Mouse (Mus musculus): ENCODE measurements around the gene Gm1604a.
"Not testable (repeated sequence)": the region's sequence is repeated elsewhere in the genome, so short reads cannot be mapped to it uniquely, and the experiment has no call there.

The Gm1604a gene

GRCm38 (mm10) chr17:7025257-7025656 lies at the start of gene Gm1604a:
Gm1604a (plus strand) TSS chr17:7025568.
- not testable (repeated sequence) for DNase-seq (ENCODE audit: low spot score)

DNA sequence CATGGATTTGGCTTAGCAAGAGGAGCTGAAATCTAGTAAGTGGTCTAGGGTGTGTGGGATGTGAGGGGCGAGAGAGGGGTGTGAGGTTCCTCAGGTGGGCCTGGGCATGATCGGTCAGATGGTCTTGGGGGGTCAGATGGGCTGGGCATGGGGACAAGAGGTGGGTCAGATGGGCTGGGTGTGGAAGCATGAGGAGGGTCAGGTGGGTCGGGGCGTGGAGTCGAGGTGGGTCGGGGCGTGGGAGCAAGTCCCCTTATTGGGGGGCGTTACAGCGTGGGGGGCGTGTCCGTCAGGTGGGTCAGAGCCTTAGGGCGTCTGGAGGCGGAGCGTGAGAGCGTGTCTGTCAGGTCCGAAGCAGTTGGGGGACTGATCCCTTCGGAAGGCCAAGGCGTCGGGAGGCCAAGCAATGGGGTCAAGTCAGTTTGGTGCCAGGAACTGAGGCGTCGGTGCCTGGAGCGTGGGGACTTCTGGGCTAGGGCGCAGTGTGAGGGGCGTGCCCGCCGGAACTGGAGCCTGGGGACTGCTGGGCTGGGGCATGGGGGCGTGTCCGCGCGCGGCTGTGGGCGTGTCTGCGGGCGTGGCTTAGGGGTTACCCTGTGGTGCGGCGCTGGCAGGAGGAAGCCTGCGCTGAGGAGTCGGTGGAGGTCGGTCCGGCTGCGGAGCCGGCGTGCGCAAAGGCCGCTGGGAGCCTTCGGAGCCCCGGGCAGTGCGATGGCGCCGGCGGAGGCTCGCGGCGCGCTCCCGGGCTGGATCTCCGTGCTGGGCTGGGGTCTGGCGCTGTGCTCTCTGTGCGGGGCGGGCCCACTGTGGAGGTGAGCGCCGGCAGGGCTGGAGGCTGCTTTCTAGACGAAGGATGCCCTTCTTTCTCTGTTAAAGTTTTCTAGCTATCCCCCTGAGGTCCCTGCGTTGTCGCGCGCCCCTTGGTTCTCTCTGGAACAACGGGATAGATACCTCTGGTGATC lies 46.8 kb upstream of the Gm1604a start, which contains the start of gene Gm49721:
Gene Gm49721, plus strand, starts transcription at position 618 of the 962 bp plus-strand sequence.
- DNase-seq (ENCODE audit: low spot score) = not testable (repeated sequence)

DNA sequence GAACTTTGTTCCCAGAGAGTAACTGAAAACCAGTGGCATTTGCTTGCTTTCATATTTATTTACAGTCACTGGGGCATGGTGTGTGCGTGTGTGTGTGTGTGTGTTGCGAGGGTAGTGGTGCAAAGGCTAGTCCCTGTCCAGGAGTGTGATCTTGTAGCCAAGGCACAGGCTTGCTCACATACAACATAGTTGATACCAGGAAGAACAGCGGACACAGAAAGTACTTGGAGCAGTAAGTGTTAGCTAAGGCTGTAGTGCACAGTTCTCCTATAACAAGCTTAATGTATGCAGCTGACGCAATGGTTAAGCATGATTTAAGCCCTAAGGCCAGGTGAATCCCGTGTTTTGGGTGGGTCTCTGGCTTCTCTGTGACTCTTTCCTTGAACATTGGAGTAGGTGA lies 46.0 kb upstream of the Gm1604a start:
- not testable (repeated sequence) for DNase-seq (ENCODE audit: low spot score)

GRCm38 (mm10) chr17:6980144-6980543 lies 45.2 kb upstream of the Gm1604a start:
- DNase-seq (ENCODE audit: low spot score) = not testable (repeated sequence)

DNA sequence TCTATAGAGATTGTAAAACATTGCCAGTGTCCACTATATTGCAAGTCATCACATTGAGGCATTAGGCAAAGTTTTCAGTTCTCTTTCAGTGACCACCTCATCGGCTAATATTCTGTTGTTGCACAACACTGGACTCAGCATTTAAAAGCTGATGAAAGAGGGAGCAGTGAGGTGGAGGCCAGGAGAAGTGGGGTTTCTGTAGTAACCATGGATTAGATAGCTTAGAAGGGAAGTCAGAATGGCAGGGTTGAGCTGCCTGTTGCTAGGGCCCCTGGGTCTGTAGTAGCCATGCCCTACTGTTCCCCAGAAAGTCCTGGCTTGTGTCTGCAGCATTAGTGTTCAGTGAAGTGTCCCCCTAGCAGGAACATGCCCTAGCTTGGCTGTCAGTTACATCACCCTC lies 39.2 kb upstream of the Gm1604a start:
- not testable (repeated sequence) for DNase-seq (ENCODE audit: low spot score)

GRCm38 (mm10) chr17:6995504-6995903 lies 29.9 kb upstream of the Gm1604a start:
- not testable (repeated sequence) for DNase-seq (ENCODE audit: low spot score)

- DNase-seq (ENCODE audit: low spot score) = not testable (repeated sequence)
These were observed 28.5 kb upstream of the Gm1604a start for GRCm38 (mm10) chr17:6996826-6997225.

DNA sequence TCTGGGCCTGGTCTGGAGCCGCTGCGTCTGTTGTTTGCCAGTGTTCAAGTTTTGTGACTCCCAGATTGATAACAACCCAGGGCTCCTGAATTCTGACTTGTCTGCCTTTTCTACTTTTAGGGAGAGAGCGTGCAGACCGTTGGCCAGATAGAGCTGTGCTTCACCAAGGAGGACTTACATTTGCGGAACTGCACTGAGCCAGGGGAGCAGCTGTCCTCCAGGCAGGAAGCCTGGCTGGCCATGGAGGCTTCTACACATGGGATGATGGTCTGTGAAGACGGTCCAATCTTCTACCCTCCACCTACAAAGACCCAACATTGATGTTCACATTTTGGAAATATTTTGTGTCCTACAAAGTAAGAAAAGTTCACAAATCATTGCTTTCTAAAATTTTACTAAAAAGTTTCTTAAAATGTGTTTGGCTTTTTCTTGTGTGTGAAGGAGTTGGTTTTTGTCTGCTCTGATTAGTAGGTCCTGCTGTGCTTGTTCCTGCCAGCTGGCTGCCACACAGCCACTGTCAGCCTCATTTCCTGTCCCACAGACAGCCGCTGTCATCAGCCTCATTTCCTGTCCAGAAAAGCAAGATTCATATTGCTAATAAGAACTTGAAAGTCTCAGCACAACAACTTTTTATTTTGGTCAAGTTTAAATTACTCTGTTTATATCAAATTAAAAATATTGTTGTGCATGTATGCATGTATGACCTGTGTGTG lies 27.4 kb upstream of the Gm1604a start:
- DNase-seq (ENCODE audit: low spot score) = not testable (repeated sequence)

DNA sequence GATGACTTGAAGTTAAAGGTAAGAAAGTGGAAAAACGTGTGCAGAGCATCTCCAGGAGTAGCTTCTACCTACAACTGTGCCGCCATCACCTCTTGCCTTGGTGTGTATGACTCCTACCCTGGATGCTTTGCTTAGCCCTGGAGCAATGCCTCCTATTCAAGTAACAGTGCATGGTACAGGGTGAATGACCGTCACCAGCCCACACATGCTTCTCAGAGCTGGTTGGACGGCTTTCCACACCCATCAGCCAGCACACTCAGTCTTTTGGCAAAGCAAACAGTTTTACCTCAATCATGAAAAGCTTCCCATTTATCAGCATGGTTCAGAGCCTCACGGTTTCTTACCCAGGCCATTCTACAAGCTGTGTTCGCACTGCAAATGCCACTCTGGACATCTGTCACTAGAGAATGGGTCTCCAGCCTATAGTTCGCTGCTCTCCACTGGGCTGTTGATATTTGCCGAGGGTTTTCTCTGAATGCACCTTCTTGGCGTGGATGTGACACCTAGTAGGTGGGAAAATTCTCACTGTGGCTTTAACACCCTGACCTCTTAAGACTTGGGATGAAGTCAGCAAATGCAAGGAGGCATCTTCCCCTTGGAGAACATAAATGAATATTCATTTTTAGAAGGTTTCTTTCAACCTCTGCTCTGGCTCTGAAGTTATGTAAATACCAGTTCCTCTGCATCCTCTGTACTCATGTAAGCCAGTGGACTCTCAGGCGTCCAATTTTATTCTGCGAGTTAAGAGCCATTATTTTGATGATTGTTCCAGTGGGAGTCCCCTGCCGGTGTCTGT lies 23.4 kb upstream of the Gm1604a start:
- not testable (repeated sequence) for DNase-seq (ENCODE audit: low spot score)

DNA sequence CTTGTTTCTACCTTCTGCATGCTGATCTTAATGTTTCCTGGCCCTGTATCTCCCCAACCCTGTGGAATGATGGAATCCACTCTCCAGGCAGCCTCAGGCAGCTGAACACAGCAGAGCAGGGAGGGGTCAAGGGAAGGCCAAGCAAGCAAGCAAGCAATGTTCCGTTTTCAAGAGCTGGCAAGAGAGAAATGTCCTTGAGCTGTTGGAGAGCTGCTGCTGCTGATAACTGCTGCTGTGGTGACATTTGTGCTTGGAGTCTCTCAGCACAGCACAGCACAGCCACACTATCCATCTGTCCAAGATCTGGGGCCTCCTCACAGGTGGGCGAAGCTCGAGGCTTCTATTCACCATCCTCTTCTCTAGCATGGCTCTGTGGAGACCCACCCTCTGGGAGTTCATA lies 22.0 kb upstream of the Gm1604a start:
- not testable (repeated sequence) for DNase-seq (ENCODE audit: low spot score)

DNA sequence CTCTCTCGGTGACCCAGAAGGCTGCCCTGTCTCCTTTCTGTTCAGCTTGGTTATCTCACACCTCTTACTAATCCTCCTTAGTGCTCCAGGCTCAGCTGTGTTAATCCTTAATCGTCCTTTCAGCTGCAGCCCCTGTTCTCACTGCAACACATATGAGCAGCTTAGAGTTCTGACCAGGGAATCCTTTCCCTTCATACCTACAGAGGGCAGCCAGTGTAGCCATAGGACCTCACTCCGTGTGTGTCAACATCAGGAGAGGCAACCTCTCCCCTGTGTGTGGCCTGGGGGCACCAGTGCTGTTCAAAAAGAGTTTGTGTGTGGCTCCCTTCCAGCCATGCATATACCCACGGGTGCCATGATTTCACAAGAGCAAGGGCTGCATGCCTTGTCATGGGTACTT lies 19.7 kb upstream of the Gm1604a start:
- not testable (repeated sequence) for DNase-seq (ENCODE audit: low spot score)

- not testable (repeated sequence) for DNase-seq (ENCODE audit: low spot score)
These were observed 16.5 kb upstream of the Gm1604a start for GRCm38 (mm10) chr17:7008885-7009284.

DNA sequence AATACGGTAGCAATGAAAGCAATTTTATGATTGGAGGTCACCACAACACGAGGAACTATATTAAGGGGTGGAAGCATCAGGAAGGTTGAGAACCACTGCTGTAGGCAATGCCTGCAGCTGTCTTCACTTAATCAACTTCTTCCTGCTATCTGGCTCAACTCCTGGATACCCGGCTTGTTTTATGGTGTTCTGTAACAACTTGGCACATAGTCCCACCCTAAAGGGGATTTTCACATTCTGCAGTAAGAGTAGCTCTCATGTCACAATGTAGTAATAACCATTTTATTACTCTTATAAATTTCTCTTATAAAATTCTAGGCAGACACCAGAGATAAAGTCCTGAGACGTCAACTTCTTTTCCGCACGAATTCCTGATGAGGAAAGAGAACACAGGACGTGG lies 15.9 kb upstream of the Gm1604a start:
- DNase-seq (ENCODE audit: low spot score) = not testable (repeated sequence)

DNA sequence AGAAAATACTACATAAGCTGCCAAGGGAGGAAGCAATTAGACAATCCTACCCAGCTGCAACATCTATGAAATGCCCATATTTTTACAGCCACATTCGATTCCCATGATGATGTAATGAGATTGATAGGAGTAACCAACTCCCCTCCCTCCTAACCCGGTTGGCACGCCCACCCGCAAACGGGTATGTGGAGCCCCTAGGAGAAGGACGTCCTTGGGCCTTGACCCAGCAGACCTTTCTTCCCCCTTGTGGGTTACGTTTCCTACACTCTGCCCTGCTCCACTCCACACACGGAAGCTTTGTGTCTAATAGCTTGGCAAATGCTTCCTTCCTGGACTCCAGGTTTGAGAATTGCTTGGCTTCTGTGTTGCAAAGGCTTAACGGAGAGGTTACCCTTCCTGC lies 15.5 kb upstream of the Gm1604a start:
- not testable (repeated sequence) for DNase-seq (ENCODE audit: low spot score)

GRCm38 (mm10) chr17:7014190-7014589 lies 11.2 kb upstream of the Gm1604a start:
- DNase-seq (ENCODE audit: low spot score) = not testable (repeated sequence)

- DNase-seq (ENCODE audit: low spot score) = not testable (repeated sequence)
These were observed 487 bp downstream of the Gm1604a start for GRCm38 (mm10) chr17:7025764-7026346.

DNA sequence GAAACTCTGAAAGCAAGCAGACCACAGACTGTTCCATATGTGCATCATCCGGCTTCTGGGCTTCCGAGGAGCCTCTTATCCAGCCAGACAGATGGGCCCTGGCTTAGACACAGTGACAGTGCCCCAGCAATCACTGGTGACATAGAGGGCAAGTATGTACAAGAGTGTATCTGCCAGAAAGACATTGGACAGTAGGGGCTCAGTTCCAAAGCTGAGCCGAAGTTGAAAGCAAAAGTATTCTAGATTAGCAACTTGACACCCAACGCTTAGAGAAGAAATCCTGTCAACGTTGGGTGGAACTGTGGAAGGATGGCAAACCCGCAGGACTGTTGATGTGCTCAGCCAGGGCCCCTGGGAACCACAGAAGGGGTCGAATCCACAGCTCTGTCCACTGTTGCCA lies 4.8 kb downstream of the Gm1604a start:
- not testable (repeated sequence) for DNase-seq (ENCODE audit: low spot score)

DNA sequence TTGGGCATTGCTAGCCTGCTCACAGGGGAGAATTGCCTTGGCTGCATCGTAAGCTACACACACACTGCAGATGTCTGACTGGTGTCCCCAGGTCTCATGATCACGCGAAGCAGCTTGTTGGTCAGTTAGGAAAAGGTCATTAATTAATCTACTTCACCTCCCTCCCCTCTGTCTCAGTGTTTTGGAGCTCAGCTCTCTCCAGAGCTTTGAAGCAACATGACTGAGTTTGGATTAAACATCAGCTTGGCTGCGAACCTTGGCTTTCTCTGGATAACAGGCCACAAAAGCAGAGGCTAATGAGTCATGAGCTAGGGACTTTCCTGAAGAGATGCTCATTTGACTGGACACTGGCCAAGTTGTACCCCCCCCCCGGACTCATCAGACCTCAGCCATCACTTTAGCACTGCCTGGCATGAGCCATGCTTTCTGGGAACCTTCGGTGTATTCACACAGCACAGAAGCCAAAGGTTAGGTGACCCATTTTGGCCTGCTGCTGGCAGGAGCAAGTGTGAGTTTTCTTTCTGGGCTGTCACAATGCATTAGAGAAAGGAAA lies 5.3 kb downstream of the Gm1604a start:
- not testable (repeated sequence) for DNase-seq (ENCODE audit: low spot score)

DNA sequence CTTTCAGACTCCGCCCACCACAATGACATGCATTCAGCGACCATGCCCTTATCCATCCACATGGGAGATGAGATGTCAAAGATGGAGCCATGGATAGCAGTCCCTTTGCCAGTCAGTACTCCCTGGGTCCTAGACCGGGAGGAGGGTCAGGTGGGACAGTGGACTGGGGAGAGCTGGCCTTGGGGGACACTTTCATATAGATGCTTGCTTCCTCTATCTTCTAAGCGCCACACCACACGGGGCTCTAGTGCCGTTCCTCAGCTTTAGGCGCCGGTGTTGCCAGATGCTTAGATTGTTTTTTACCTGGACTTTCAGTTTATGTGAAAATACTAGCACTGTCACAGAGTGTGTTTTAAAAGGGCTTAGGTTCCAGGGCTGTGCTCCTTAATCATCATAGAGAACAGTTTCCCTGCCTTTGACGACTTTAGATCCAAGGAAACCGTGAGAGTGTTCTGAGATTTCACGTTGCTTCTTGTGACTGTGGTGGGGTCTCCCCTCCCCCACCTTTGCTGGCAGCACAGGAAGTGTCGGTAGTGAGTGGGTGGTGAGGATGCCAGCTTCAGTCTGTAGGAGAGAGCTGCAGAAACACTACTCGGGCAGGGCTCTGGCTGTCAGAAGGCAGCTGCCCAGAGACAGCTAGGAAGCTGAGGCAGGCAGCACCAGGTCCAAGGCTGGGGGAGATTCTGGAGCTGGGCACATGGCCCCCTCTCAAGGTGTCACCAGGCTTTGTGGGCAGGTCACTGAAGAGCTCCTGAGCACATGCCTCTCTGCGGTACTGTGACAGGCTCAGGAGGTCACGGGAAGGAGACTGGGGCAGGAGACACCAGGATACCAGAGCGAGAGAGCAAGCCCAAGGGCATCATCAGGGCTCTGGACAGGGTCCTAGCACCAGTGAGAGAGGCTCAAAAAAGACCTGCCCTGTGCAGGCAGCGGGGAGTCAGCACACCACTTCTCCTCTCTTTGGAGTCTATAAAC lies 8.1 kb downstream of the Gm1604a start:
- not testable (repeated sequence) for DNase-seq (ENCODE audit: low spot score)

DNA sequence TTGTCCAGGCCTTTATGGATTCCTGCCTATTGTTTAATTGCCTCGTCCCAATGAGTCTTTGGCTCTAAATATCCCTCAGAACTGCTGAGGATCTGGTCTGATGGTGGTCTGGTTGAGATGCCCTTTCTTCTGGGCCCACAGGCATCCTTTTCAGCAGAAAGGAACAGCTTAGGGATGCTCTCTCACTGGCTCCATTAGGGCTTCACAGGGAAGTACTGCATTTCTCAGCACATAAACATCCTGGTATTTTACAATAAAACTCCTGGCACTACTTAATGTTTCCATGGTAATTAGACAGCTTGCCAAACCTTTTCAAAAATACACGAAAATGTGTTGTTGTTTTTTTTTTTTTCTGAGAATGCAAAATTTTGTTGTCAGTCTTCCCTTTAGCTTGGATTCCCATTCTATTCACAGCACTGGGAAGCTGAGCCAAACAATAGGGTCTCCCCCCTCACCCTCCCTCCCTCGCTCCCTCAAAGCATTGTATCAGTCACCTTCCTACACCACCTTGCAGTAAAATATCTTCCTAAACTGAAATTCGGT lies 43.7 kb downstream of the Gm1604a start:
- DNase-seq (ENCODE audit: low spot score) = peak; percentile 48
